Mouse (Mus musculus) neutrophil, adult 5-6 weeks (primary cell): ENCODE data around the gene Mterf1a. TPM values are rescaled to one million over a fixed set of nuclear protein-coding genes. Genes with fewer than 3 reads are reported as not detected.
"Not testable (repeated sequence)": the region's sequence is repeated elsewhere in the genome, so short reads cannot be mapped to it uniquely, and the experiment has no call there.

Experiments used
- ATAC-seq: fragments of 151-379, 151-347 bp; 2 replicates; pipeline ENCODE4 v1.8.0; 2017; ENCODE audit warnings: mild to moderate bottlenecking, moderate TSS enrichment; ENCODE audit not compliant: insufficient number of reproducible peaks, poor library complexity, low FRiP score, severe bottlenecking; ENCODE audit errors: extremely low read depth
- total RNA-seq: library from RNA; stranded (forward); fragments of 200-1000 nt; gene quantifications from 2 replicates; pipeline ENCODE4 v1.2.3, GENCODE M21; 2017

Mterf1a gene
- total RNA-seq = 27.6 and 29.1 TPM in 2 replicates

- ATAC-seq = peak; percentile 98
Measured at GRCm38 (mm10) chr5:3893459-3894293, at the start of gene Mterf1a. Mterf1a (minus strand) TSS chr5:3893933.

GRCm38 (mm10) chr5:3943169-3943568 lies 49.4 kb upstream of the Mterf1a start:
- ATAC-seq = not testable (repeated sequence)

- ATAC-seq = no peak
Measured at GRCm38 (mm10) chr5:3941240-3941639, 47.5 kb upstream of the Mterf1a start.

GRCm38 (mm10) chr5:3939335-3939734 lies 45.6 kb upstream of the Mterf1a start:
- no peak for ATAC-seq

GRCm38 (mm10) chr5:3938905-3939304 lies 45.2 kb upstream of the Mterf1a start:
- no peak for ATAC-seq

- no peak for ATAC-seq
Measured at GRCm38 (mm10) chr5:3935778-3936554, 42.2 kb upstream of the Mterf1a start.

GRCm38 (mm10) chr5:3935266-3935665 lies 41.5 kb upstream of the Mterf1a start:
- no peak for ATAC-seq

GRCm38 (mm10) chr5:3933551-3933950 lies 39.8 kb upstream of the Mterf1a start:
- no peak for ATAC-seq

- no peak for ATAC-seq
Measured at GRCm38 (mm10) chr5:3931636-3932035, 37.9 kb upstream of the Mterf1a start.

- no peak for ATAC-seq
Measured at GRCm38 (mm10) chr5:3930760-3931159, 37.0 kb upstream of the Mterf1a start.

GRCm38 (mm10) chr5:3928690-3929046 lies 34.9 kb upstream of the Mterf1a start:
- peak; percentile 52 for ATAC-seq

GRCm38 (mm10) chr5:3927801-3928689 lies 34.3 kb upstream of the Mterf1a start, which contains the start of gene Akap9:
Akap9 (plus strand) TSS chr5:3928054.
- ATAC-seq = peak; percentile 50

GRCm38 (mm10) chr5:3926666-3927065 lies 32.9 kb upstream of the Mterf1a start:
- ATAC-seq = no peak

- ATAC-seq = no peak
Measured at GRCm38 (mm10) chr5:3922350-3922749, 28.6 kb upstream of the Mterf1a start.

GRCm38 (mm10) chr5:3905471-3905870 lies 11.7 kb upstream of the Mterf1a start:
- no peak for ATAC-seq

- ATAC-seq = not testable (repeated sequence)
Measured at GRCm38 (mm10) chr5:3894294-3894619, 524 bp upstream of the Mterf1a start.

- ATAC-seq = no peak
Measured at GRCm38 (mm10) chr5:3889201-3889600, 4.5 kb downstream of the Mterf1a start.

GRCm38 (mm10) chr5:3886862-3887261 lies 6.9 kb downstream of the Mterf1a start:
- not testable (repeated sequence) for ATAC-seq

GRCm38 (mm10) chr5:3873485-3873884 lies 20.2 kb downstream of the Mterf1a start:
- ATAC-seq = no peak
